Mouse (Mus musculus): Measurements from ENCODE around the gene Ccdc177. TPM values are rescaled to one million over a fixed set of nuclear protein-coding genes. Genes with fewer than 3 reads are reported as not detected.

Gene Ccdc177
- polyA plus RNA-seq, 1 experiment from 2014 or later, result 0.17 TPM

DNA sequence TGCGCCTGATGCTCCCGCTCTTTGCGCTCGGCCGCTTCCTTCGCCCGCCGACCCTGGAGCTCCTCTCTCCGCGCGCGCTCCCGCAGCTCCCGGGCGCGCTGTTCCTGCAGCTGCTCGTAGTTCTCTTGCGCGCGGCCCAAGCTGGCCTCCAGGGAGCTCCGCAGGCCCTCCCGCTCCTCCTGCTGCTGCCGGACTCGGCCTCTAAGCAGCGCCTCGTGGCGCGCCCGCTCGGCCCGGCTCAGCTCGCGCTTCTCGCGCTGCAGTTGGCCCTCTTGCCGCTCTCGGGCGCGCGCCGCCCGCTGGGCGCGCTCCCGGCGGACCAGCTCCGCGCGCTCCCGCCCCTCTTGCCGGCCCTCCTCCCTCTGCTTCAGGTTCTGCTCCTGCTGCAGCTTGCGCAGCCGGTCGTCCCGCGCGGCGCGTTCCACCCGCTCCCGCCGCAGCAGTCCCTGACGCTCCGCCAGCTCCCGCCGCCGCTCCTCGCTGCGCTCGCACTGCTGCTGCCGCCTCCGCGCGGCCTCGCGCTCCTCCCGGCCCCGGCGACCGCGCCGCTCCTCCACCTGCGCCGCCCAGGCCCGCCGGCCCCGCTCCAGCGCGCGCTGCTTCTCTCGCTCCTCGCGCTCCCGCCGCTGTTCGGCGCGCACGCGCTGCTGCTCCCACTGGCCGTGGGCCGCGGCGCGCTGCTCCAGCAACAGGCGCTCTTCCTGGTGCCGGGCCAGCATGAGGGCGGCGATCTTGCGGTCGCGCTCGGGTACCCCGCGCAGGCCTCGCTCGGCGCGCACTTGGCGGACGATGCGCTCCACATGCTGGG is 2.5 kb downstream of the Ccdc177 start:
- Histone ChIP-seq H3K27me3 (peaks cover 81% of the 10 kb centered on the region), H3K9ac (peak overlapping the region; percentile 50), H3K27ac (peak overlapping the region; percentile 15; the same call in 1 of the 2 replicates), H3K4me2 (peak overlapping the region; percentile 96), H3K4me3 (replicated peaks) (peak overlapping the region; percentile 56), H3K36me3 (no peaks in the 10 kb centered on the region), H3K4me1 (peaks cover 35% of the 10 kb centered on the region), H3K9me3 (replicated peaks) (no peaks in the 10 kb centered on the region)
- peak; percentile 86 for ATAC-seq (replicated peaks; ENCODE audit: low FRiP score)
- WGBS, result under 1% methylated on average over 114 of the region's 122 CpGs

GRCm38 (mm10) chr12:80751556-80751955 is 8.9 kb downstream of the Ccdc177 start:
- H3K4me2 ChIP-seq, result no peak overlapping the region
- H3K27me3 ChIP-seq, result peaks cover 40% of the 10 kb centered on the region
- no peak for ATAC-seq (replicated peaks; ENCODE audit: low FRiP score)
- H3K9me3 ChIP-seq (replicated peaks), result no peaks in the 10 kb centered on the region
- no peaks in the 10 kb centered on the region for H3K4me1 ChIP-seq
- 91% methylated on average over 6 of the region's 6 CpGs for WGBS
- no peaks in the 10 kb centered on the region for H3K36me3 ChIP-seq
- no peak overlapping the region for H3K4me3 ChIP-seq (replicated peaks)
- H3K27ac ChIP-seq, result no peak overlapping the region
- H3K9ac ChIP-seq, result no peak overlapping the region

DNA sequence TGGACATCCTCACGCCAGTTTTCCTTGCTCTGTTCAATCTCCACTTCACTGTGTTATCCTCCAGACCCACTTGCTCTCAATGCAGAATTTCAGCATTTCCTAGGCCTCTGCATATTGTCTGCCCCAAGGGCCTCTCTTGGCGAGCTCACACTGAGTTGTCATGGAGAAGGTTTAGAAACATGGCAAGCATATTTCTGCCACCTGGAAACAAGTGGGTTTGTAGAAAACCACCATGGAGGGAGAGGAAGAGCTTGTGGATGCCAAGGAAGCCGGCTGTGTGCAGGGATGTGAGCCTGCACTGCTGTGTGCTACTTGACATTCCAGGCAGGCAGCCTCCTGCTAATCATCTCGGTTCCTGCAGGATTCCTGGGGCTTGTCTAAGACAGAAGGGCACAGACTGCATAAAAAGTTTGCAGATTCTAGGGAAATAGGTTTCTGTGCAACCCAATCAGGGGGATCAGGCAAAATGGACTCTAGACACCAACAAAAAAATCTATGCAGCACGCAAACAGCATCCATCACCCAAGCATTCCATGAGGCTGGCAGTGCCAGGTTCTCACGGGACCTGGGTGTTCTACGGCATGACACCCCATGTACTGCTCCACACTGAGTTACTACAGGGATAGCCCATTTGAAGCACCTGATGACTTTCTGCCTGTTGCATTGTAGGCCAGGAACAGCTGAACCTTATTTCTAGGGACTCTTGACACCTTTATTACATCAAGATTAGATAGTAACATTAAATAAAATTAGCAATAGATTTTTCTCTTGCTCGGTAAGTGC is 14.3 kb downstream of the Ccdc177 start:
- Histone ChIP-seq H3K9ac (no peak overlapping the region), H3K4me2 (no peak overlapping the region), H3K27me3 (peaks cover 21% of the 10 kb centered on the region), H3K9me3 (replicated peaks) (no peaks in the 10 kb centered on the region), H3K27ac (no peak overlapping the region), H3K4me1 (no peaks in the 10 kb centered on the region), H3K36me3 (no peaks in the 10 kb centered on the region), H3K4me3 (replicated peaks) (no peak overlapping the region)
- ATAC-seq (replicated peaks; ENCODE audit: low FRiP score), result no peak
- 62% methylated on average over 8 of the region's 8 CpGs for WGBS

DNA sequence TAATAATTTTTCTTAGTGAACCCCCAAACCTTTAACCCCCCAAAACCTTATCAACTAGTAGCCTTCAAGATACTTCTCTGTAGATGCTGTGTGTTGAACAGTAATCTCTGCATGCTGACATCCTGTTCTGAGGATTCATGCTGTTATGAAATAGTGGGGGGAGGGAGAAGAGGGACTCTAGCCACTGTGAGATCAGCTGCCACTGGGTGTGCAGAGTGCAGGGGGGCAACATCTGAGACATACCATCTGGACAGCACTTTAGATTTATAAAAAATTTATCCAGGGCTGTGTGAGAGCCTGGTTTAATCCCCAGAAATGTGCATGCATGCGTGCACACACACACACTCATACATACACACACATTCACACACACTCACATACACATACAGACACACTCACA is 15.9 kb downstream of the Ccdc177 start:
- 95% methylated on average over 1 of the region's 1 CpGs for WGBS
- Histone ChIP-seq H3K4me2 (no peak overlapping the region), H3K27ac (no peak overlapping the region), H3K4me1 (no peaks in the 10 kb centered on the region), H3K36me3 (no peaks in the 10 kb centered on the region), H3K9ac (no peak overlapping the region), H3K9me3 (replicated peaks) (no peaks in the 10 kb centered on the region), H3K4me3 (replicated peaks) (no peak overlapping the region), H3K27me3 (peaks cover 26% of the 10 kb centered on the region)
- ATAC-seq (replicated peaks; ENCODE audit: low FRiP score), result no peak

DNA sequence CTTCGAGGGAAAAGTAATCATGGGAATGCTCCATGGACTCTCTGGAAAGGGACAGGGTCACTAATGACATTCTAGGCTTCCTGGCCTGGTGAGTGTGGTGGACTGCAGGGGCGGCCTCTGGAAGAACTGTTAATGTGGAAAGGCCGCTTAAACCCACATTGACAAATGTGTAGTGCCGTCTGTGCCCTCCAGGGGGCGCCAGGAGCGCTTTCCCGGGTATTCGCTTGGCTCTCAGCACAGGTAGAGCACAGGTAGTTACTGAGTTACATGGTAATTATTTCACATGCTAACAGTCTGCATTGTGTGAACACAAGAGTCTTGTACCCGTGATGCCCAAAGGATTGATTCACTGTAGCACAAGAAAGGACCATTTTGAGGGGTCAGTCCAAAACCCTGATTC is 21.0 kb downstream of the Ccdc177 start:
- H3K9me3 ChIP-seq (replicated peaks), result no peaks in the 10 kb centered on the region
- no peak for ATAC-seq (replicated peaks; ENCODE audit: low FRiP score)
- WGBS, result 29% methylated on average over 9 of the region's 9 CpGs
- no peak overlapping the region for H3K27ac ChIP-seq
- no peak overlapping the region for H3K4me2 ChIP-seq
- H3K4me3 ChIP-seq (replicated peaks), result no peak overlapping the region
- H3K9ac ChIP-seq, result no peak overlapping the region
- peaks cover 4% of the 10 kb centered on the region; the same call in 1 of the 2 replicates for H3K4me1 ChIP-seq
- H3K27me3 ChIP-seq, result peaks cover 23% of the 10 kb centered on the region
- no peaks in the 10 kb centered on the region for H3K36me3 ChIP-seq

- H3K36me3 ChIP-seq, result no peaks in the 10 kb centered on the region
Measured at GRCm38 (mm10) chr12:80737283-80737600, 23.2 kb downstream of the Ccdc177 start.

DNA sequence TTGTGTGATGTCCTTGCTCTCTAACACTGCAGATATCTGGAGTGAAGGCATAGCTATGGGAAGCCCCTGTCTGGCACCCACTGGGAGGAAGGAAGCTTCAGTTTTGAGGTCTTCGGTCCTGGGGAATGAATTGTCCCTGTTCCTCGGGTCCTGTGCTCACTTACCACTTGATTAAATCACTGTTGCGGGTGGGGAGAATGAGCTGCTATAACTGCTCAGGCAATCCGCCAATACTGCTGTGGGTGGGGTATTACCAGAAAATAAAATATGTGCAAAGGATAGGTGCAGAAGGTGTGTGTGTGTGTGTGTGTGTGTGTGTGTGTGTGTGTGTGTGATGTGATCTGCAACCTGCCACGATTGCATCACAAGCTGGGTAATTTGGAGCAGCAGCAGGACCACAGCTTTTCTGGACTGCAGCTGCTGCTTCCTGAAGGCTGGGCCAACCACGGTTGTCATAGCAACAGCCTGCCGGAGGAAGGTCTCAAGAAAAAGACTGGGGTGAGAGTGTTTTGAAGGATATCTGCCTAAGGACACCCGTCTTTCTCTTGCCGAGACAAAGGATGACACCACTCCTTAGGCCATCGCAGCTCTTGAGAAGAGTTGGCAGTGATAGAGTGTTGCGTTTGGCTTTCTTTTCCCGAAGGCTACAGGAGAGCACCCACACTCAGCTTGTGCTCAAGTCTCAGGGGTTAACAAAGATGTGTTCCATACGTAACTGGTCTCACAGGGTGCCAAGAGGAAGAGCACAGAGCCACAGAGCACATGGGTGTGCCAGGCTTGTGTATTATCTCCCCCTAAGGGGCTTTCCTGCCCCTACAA is 23.8 kb downstream of the Ccdc177 start:
- WGBS, result 31% methylated on average over 13 of the region's 13 CpGs
- ATAC-seq (replicated peaks; ENCODE audit: low FRiP score), result no peak

More at GRCm38 (mm10) chr12:80737283-80737600, 23.2 kb downstream of the Ccdc177 start:
- H3K4me3 ChIP-seq (replicated peaks), result no peak overlapping the region
- no peak overlapping the region for H3K27ac ChIP-seq
- H3K27me3 ChIP-seq, result peaks cover 16% of the 10 kb centered on the region
- WGBS, result 59% methylated on average over 5 of the region's 5 CpGs
- ATAC-seq (replicated peaks; ENCODE audit: low FRiP score), result no peak
- H3K9ac ChIP-seq, result no peak overlapping the region
- H3K9me3 ChIP-seq (replicated peaks), result no peaks in the 10 kb centered on the region
- H3K4me1 ChIP-seq, result peaks cover 4% of the 10 kb centered on the region; the same call in 1 of the 2 replicates
- H3K4me2 ChIP-seq, result no peak overlapping the region

DNA sequence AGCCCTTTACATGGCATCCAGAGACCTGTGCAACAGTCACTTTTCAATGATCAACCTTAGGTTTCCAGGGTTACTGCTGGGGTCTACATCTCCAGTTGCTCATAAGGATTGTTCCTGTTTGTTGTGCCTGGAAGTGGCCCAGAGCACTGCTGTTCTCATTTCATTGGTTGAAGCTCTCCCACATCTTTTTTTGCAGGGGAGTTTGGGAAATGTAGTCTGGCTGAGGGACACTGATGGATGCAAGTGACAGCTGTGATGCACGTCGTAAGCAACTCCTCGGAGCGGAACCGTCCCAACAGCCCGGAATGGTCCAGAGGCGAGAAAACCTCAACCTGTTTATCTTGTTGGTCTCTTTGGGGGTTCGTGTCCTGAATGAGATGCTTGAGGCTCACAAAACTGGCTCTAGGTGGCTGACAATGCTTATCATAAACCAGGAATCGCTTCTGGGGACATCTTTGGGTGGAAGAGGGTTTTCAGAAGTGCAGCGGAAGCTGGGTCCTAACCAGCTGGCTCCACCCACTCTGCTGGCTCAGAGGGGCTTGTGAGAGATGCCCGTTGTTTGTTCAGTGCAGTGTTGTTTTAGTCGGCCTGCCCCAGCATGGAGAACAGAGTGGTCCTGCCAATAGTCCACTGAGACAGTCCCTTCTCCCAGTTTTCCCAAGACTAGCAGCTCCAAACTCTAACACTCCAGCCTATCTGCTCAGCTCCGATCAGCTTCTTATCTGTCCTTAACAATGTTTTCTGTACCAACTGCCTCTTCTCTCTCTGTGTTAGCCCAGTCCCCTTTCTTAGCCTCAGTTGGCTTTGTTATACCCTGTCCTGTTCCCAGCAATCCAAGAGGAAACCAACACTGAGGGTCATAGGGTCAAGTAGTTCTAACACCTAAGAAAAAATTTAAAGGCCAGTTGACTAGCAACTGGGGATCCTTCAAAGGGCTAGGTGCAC is 25.7 kb downstream of the Ccdc177 start:
- 45% methylated on average over 13 of the region's 13 CpGs for WGBS

More for the DNA sequence above, 23.8 kb downstream of the Ccdc177 start:
- Histone ChIP-seq H3K4me2 (no peak overlapping the region), H3K9me3 (replicated peaks) (no peaks in the 10 kb centered on the region), H3K36me3 (no peaks in the 10 kb centered on the region), H3K4me1 (peaks cover 4% of the 10 kb centered on the region; the same call in 1 of the 2 replicates), H3K9ac (no peak overlapping the region), H3K4me3 (replicated peaks) (no peak overlapping the region), H3K27ac (no peak overlapping the region), H3K27me3 (peaks cover 16% of the 10 kb centered on the region)

GRCm38 (mm10) chr12:80730567-80730966 is 29.9 kb downstream of the Ccdc177 start:
- Histone ChIP-seq H3K9me3 (replicated peaks) (no peaks in the 10 kb centered on the region), H3K36me3 (no peaks in the 10 kb centered on the region), H3K4me3 (replicated peaks) (no peak overlapping the region), H3K4me2 (peak overlapping the region; percentile 38), H3K4me1 (0 out of 2 replicates have a peak, but pooled peaks cover 4% of the 10 kb centered on the region), H3K9ac (no peak overlapping the region), H3K27ac (no peak overlapping the region), H3K27me3 (0 out of 2 replicates have a peak, but pooled peaks cover 3% of the 10 kb centered on the region)
- WGBS, result 7% methylated on average over 9 of the region's 9 CpGs
- ATAC-seq (replicated peaks; ENCODE audit: low FRiP score), result peak; percentile 69; the same call in 1 of the 2 replicates

More for the DNA sequence above, 25.7 kb downstream of the Ccdc177 start:
- no peaks in the 10 kb centered on the region for H3K9me3 ChIP-seq (replicated peaks)
- H3K27ac ChIP-seq, result no peak overlapping the region
- H3K36me3 ChIP-seq, result no peaks in the 10 kb centered on the region
- no peak overlapping the region for H3K9ac ChIP-seq
- ATAC-seq (replicated peaks; ENCODE audit: low FRiP score), result no peak
- H3K4me2 ChIP-seq, result no peak overlapping the region
- H3K4me3 ChIP-seq (replicated peaks), result no peak overlapping the region
- peaks cover 7% of the 10 kb centered on the region; the same call in 1 of the 2 replicates for H3K27me3 ChIP-seq
- H3K4me1 ChIP-seq, result peaks cover 4% of the 10 kb centered on the region; the same call in 1 of the 2 replicates

DNA sequence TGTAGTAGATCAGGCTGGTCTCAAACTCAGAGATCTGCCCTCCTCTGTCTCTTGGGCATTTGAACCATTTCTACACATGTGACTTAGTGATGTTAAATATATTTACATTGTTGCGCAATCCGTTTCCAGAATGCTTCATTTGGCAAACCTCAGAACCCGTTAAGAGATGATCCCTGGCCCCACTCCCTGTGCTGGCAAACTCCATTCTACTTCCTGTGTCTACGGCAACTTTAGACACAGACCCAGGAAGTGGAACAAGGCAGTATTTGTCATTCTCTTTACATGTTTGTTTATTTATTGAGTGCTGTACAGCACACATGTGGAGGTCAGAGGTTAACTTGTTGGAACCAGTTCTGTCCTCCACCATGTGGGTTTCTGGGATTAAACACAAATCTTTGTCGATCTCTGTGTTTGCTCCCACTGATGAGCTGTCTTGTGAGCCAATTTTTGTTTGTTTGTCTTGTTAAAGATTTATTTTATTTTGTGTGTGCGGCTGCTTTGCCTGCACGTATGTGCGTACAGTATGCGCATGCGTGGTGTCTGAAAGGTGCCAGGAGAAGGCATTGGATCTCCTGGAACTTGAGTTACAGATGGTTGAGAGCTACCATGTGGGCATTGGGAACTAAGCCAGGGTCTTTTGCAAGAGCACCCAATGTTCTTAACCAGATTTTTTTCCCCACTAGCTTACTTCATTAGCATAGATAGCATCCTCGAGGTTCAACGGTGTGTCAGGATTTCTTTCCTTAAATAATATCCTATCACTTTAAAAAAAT is 30.5 kb downstream of the Ccdc177 start:
- Histone ChIP-seq H3K4me1 (peaks cover 3% of the 10 kb centered on the region; the same call in 1 of the 2 replicates), H3K4me3 (replicated peaks) (no peak overlapping the region), H3K27ac (no peak overlapping the region), H3K9me3 (replicated peaks) (no peaks in the 10 kb centered on the region), H3K36me3 (no peaks in the 10 kb centered on the region), H3K4me2 (no peak overlapping the region), H3K27me3 (0 out of 2 replicates have a peak, but pooled peaks cover 2% of the 10 kb centered on the region), H3K9ac (no peak overlapping the region)
- no peak for ATAC-seq (replicated peaks; ENCODE audit: low FRiP score)
- 81% methylated on average over 12 of the region's 12 CpGs for WGBS
